Mouse (Mus musculus) CH12.LX (cell line): ENCODE measurements at regions not wholly inside any gene's neighbourhood (a gene's known extent, or its start where the extent isn't known, plus 50 kb on each side); places are given as distances from the start of the nearest gene placed in this dataset.

Source experiments
- DNase-seq: peaks from one replicate; pipeline ENCODE4 v3.0.0-alpha.2; 2013; ENCODE audit errors: extremely low read depth
- H3K27ac ChIP-seq: 2 replicates; pipeline ENCODE4 v1.5.1; 2012; ENCODE audit warnings: low read depth, mild to moderate bottlenecking, control low read depth, moderate library complexity; ENCODE audit not compliant: insufficient read depth
- H3K27me3 ChIP-seq: replicated peaks from 2 replicates; pipeline ENCODE3; 2012; ENCODE audit warnings: inconsistent platforms
- H3K36me3 ChIP-seq, 2 experiments: replicated peaks in 1 of 2; 2 replicates each; pipeline versions ENCODE3 to v1.6.1; 2012; ENCODE audit warnings: inconsistent platforms in 1 of 2, low read length in 1 of 2, mild to moderate bottlenecking in 1 of 2, mixed read lengths in 1 of 2, moderate library complexity in 1 of 2; ENCODE audit not compliant: control insufficient read depth in 1 of 2, insufficient read depth in 1 of 2
- H3K4me1 ChIP-seq, 2 experiments: 2 replicates each; pipeline ENCODE4 v1.6.1; 2012; ENCODE audit warnings: inconsistent platforms in 1 of 2, moderate library complexity in 1 of 2; ENCODE audit not compliant: insufficient read depth in 2 of 2, control insufficient read depth in 1 of 2
- H3K4me2 ChIP-seq: 2 replicates; pipeline ENCODE4 v1.6.1; 2012; ENCODE audit warnings: low read depth, mild to moderate bottlenecking, control low read depth; ENCODE audit not compliant: poor library complexity, insufficient read depth, severe bottlenecking
- H3K4me3 ChIP-seq, 3 experiments: fragments of 150-350 bp in 1 of 3; sonication (generic) in 1 of 3; replicated peaks in 1 of 3; 2 replicates each; pipeline versions ENCODE3 to v1.5.1; 2011 to 2012; ENCODE audit warnings: low read depth in 2 of 3, low read length in 2 of 3, mild to moderate bottlenecking in 2 of 3, moderate library complexity in 2 of 3, control low read depth in 1 of 3, improper control_type of control experiment in 1 of 3, inconsistent platforms in 1 of 3, mixed read lengths in 1 of 3; ENCODE audit not compliant: poor library complexity in 1 of 3
- H3K79me2 ChIP-seq: replicated peaks from 2 replicates; pipeline ENCODE4 v1.6.1; 2012; ENCODE audit warnings: mild to moderate bottlenecking, moderate library complexity; ENCODE audit not compliant: control insufficient read depth, poor library complexity, insufficient read depth, severe bottlenecking; ENCODE audit errors: extremely low read depth
- H3K9ac ChIP-seq: 2 replicates; pipeline ENCODE4 v1.6.1; 2012; ENCODE audit warnings: low read depth, mild to moderate bottlenecking, control low read depth, moderate library complexity; ENCODE audit not compliant: insufficient read depth
- H3K9me3 ChIP-seq: replicated peaks from 2 replicates; pipeline ENCODE3; 2012; ENCODE audit warnings: low read length, inconsistent platforms, mixed read lengths
- BHLHE40 ChIP-seq: IDR thresholded peaks from 2 replicates; pipeline ENCODE4 v1.6.1; 2011; ENCODE audit warnings: mild to moderate bottlenecking, low read depth, low read length, improper control_type of control experiment
- CHD1 ChIP-seq: IDR thresholded peaks from 2 replicates; pipeline ENCODE4 v1.6.1; 2012; ENCODE audit warnings: low read depth, low read length, improper control_type of control experiment, inconsistent platforms
- ELF1 ChIP-seq: IDR thresholded peaks from 2 replicates; pipeline ENCODE4 v1.6.1; 2014; ENCODE audit warnings: low read depth, mild to moderate bottlenecking, inconsistent platforms, low read length, improper control_type of control experiment
- EP300 ChIP-seq: IDR thresholded peaks from 2 replicates; pipeline ENCODE4 v1.6.1; 2011; ENCODE audit warnings: low read length, improper control_type of control experiment
- GABPA ChIP-seq: IDR thresholded peaks from 2 replicates; pipeline ENCODE4 v1.6.1; 2012; ENCODE audit warnings: low read depth, low read length, improper control_type of control experiment, inconsistent platforms; ENCODE audit not compliant: insufficient replicate concordance
- JUND ChIP-seq: conservative IDR thresholded peaks from 2 replicates; pipeline ENCODE4 v1.6.1; 2011; ENCODE audit warnings: low read depth, low read length, improper control_type of control experiment
- MEF2A ChIP-seq: IDR thresholded peaks from 2 replicates; pipeline ENCODE4 v1.6.1; 2014; ENCODE audit warnings: low read depth, mild to moderate bottlenecking, inconsistent platforms, low read length, improper control_type of control experiment, borderline replicate concordance
- MYC ChIP-seq: IDR thresholded peaks from 2 replicates; pipeline ENCODE4 v1.6.1; 2011; ENCODE audit warnings: low read depth, mild to moderate bottlenecking, improper control_type of control experiment, low read length
- NELFE ChIP-seq: IDR thresholded peaks from 2 replicates; pipeline ENCODE4 v1.6.1; 2011; ENCODE audit warnings: low read depth, low read length, improper control_type of control experiment
- ZNF384 ChIP-seq: IDR thresholded peaks from 2 replicates; pipeline ENCODE4 v1.6.1; 2012; ENCODE audit warnings: low read depth, low read length, improper control_type of control experiment, inconsistent platforms
- dilution Hi-C: fragments of 300-500 bp; cut with MboI; formaldehyde crosslinking; loops from 2 replicates; pipeline ENCODE4 v1.14.3; 2020; ENCODE audit warnings: low sequenced_read_pairs; ENCODE audit not compliant: extremely low pct_unique_long_range_greater_than_20kb, extremely low pct_ligation_motif_present
- in situ Hi-C: fragments of 300-500 bp; cut with MboI; formaldehyde crosslinking; loops from 3 replicates; pipeline ENCODE4 v1.14.3; 2019; ENCODE audit warnings: low sequenced_read_pairs, low pct_ligation_motif_present, low pct_unique_long_range_greater_than_20kb, mixed read lengths

- H3K27me3 ChIP-seq, result no peaks in the 10 kb centered on the region
- H3K27ac ChIP-seq, result no peak overlapping the region
- in situ Hi-C loops (no loop called here), dilution Hi-C loops (no loop called here)
- DNase-seq, result no peak
- H3K9me3 ChIP-seq, result no peaks in the 10 kb centered on the region
- TF ChIP-seq CHD1, result no peak
- TF ChIP-seq ZNF384, result no peak
- no peak for TF ChIP-seq MYC
- TF ChIP-seq BHLHE40, result no peak
- TF ChIP-seq GABPA, result no peak
- TF ChIP-seq NELFE, result no peak
- no peak for TF ChIP-seq EP300
- no peak for TF ChIP-seq MEF2A
- TF ChIP-seq JUND, result no peak
- no peak for TF ChIP-seq ELF1
- TF ChIP-seq, all 38 proteins: peak for 0
- Histone ChIP-seq H3K9ac (no peak overlapping the region), H3K4me3 (no peak overlapping the region), H3K4me1 (no peaks in the 10 kb centered on the region), H3K4me2 (no peak overlapping the region), H3K36me3 (no peaks in the 10 kb centered on the region), H3K79me2 (no peaks in the 10 kb centered on the region)
Measured at GRCm38 (mm10) chr2:47368296-47368695, 1445.6 kb upstream of the Acvr2a start.
